Mouse (Mus musculus): ENCODE measurements around the gene Wdr89.
"Not testable (repeated sequence)": the region's sequence is repeated elsewhere in the genome, so short reads cannot be mapped to it uniquely, and the experiment has no call there.

Wdr89 gene

GRCm38 (mm10) chr12:75669258-75670106 lies at the start of gene Wdr89:
TSS of gene Wdr89 (minus strand) at chr12:75669537.
- DNase-seq: peak; percentile 100

DNA sequence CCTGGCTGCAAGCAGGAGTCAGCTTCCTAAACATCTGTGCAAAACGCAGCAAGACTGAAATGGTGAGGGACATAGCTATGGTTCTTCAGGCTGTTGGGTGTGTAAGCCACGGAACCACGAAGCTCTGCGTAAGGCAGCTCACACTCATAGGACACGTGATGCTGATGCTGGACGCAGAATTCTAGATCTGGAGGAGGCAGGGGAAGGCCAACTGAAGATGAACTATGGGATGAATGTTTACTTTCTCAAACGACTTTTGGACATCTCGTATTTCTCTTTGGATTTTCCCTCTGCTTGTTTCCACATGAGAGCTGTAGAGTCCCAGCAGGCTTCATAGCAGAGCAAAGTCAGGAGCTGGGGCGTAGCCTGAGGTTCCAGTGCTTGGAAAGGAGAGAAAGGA lies 44.3 kb upstream of the Wdr89 start:
- DNase-seq: no peak

GRCm38 (mm10) chr12:75712905-75713304 lies 43.6 kb upstream of the Wdr89 start:
- not testable (repeated sequence) for DNase-seq

GRCm38 (mm10) chr12:75710596-75711376 lies 41.4 kb upstream of the Wdr89 start:
- no peak for DNase-seq

DNA sequence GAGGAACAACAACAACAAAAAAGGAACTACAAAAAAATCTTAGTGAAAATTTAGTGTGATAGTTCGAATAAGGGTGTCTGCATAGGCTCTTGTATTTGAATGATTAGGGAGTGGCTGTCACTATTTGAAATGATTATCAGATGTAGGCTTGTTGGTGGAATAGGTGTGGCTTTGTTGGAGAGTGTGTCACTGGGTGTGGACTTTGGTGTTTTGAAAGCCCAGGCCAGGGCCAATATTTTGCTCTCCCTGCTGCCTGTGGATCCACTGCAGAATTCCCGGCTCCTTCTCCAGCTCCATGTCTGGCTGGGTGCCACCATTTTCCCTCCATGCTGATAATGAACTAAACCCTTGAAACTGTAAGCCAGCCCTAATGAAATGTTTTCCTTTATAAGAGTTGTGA lies 40.2 kb upstream of the Wdr89 start:
- DNase-seq: no peak

- DNase-seq: no peak
Measured at GRCm38 (mm10) chr12:75706670-75707069, 37.3 kb upstream of the Wdr89 start.

- DNase-seq: no peak
Measured at GRCm38 (mm10) chr12:75702739-75703122, 33.4 kb upstream of the Wdr89 start.

GRCm38 (mm10) chr12:75702084-75702738 lies 32.9 kb upstream of the Wdr89 start:
- no peak for DNase-seq

GRCm38 (mm10) chr12:75701173-75702083 lies 32.1 kb upstream of the Wdr89 start:
- no peak for DNase-seq

DNA sequence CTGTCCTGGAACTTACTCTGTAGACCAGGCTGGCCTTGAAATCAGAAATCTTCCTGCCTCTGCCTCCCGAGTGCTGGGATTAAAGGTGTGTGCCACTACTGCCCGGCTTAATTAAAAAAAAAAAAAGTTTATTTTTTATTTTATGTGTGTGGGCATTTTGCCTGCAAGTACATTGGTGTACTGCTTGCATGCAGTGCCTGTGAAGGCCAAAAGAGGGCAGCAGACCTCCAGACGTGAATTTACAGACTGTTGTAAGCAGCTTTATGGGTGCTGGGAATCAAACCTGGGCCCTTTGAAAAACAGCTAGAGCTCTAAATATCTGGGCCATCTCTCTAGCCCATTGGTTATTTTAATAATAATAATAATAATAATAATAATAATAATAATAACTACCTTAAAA lies 29.4 kb upstream of the Wdr89 start:
- no peak for DNase-seq

- DNase-seq: not testable (repeated sequence)
Measured at GRCm38 (mm10) chr12:75695845-75696244, 26.5 kb upstream of the Wdr89 start.

- DNase-seq: no peak
Measured at GRCm38 (mm10) chr12:75689003-75689402, 19.7 kb upstream of the Wdr89 start.

DNA sequence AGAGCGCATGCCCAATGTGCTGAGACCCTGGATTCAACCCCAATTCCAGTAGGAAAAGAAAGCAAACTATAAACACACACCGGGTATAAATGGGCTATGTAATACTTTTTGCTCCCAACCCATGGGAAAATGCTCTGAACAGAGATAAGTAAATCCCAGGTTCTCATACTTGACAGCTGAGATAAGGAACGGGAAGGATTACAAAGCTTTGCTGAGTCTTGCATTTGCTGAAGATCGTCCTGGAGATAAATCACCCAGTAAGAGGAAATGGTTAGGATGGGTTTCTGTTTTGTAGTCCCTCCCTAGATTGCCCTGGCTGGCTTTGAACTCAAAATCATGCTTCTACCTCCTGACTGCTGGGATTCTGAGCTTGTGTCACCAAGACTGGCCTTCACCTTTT lies 18.0 kb upstream of the Wdr89 start:
- no peak for DNase-seq

GRCm38 (mm10) chr12:75684026-75684425 lies 14.7 kb upstream of the Wdr89 start:
- not testable (repeated sequence) for DNase-seq

DNA sequence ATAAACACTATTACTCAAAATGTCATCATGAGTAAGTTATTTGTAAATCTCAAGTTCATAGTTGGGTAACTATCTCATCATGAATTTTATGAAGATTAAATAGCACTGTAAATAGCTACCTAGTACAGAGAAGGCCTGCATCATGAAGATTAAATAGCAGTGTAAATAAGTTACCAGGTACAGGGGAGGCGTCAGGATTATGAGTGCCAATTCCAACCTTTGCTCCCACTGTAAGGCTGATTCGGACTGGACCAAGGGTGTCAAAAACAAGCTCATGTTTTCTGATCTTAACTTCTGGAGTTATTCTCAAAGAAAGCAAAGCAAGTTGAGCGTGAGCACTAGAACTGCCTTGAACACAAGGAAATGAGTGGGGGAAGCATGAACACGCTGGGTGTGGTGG lies 14.3 kb upstream of the Wdr89 start:
- DNase-seq: no peak

GRCm38 (mm10) chr12:75682842-75683241 lies 13.5 kb upstream of the Wdr89 start:
- DNase-seq: no peak

GRCm38 (mm10) chr12:75681101-75681500 lies 11.8 kb upstream of the Wdr89 start:
- no peak for DNase-seq

GRCm38 (mm10) chr12:75678393-75678792 lies 9.1 kb upstream of the Wdr89 start:
- no peak for DNase-seq

GRCm38 (mm10) chr12:75672630-75673029 lies 3.3 kb upstream of the Wdr89 start:
- DNase-seq: no peak

- DNase-seq: no peak
Measured at GRCm38 (mm10) chr12:75671759-75672315, 2.5 kb upstream of the Wdr89 start.

DNA sequence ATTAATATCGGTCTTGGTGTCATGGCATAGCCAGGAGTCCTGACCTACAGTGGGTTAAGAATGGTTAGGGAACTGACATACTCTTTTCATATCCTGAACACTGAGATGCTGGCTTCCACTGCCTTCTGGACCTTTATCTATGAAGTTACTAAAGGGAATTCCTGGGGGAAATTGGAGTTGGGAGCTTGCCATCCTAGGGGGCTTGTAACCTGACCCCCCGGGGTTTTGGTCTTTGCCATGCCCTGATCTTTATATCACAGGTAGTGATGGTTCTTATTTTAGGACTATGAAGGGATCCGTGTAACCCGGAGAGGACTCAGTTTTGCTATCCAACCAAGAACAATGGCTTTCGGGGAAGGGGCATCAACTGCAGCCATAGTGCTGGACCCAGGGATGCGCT lies 1.3 kb upstream of the Wdr89 start:
- no peak for DNase-seq

- DNase-seq: no peak
Measured at GRCm38 (mm10) chr12:75668916-75669257, 450 bp downstream of the Wdr89 start.

Measured in lung, adult 18-20 months (tissue).